Mouse (Mus musculus) left cerebral cortex, adult 6 months (tissue): ENCODE results near the gene Zc3h13. TPM values are rescaled to one million over a fixed set of nuclear protein-coding genes. Genes with fewer than 3 reads are reported as not detected.

ENCODE experiments used
- long read RNA-seq, 2 experiments: library from polyadenylated mRNA; unstranded; transcript quantifications; one replicate each; pipeline ENCODE4 v2.0.0; 2019 to 2020
- polyA plus RNA-seq: library from polyadenylated mRNA; unstranded; fragments of <200 nt; fragmentation: Nextera tagmentation; gene quantifications from 2 replicates; pipeline ENCODE4 v1.2.3, GENCODE M21; 2021

The Zc3h13 gene
- polyA plus RNA-seq: 21.6 and 23.0 TPM in 2 replicates
- long read RNA-seq, experiment 1, partial matches to known transcripts: 39 of 45 reads
- long read RNA-seq, experiment 1, other reads (novel, unspliced or antisense): 6 of 45 reads
- long read RNA-seq, experiment 2, partial matches to known transcripts: 79 of 90 reads
- long read RNA-seq, experiment 2, other reads (novel, unspliced or antisense): 11 of 90 reads

DNA sequence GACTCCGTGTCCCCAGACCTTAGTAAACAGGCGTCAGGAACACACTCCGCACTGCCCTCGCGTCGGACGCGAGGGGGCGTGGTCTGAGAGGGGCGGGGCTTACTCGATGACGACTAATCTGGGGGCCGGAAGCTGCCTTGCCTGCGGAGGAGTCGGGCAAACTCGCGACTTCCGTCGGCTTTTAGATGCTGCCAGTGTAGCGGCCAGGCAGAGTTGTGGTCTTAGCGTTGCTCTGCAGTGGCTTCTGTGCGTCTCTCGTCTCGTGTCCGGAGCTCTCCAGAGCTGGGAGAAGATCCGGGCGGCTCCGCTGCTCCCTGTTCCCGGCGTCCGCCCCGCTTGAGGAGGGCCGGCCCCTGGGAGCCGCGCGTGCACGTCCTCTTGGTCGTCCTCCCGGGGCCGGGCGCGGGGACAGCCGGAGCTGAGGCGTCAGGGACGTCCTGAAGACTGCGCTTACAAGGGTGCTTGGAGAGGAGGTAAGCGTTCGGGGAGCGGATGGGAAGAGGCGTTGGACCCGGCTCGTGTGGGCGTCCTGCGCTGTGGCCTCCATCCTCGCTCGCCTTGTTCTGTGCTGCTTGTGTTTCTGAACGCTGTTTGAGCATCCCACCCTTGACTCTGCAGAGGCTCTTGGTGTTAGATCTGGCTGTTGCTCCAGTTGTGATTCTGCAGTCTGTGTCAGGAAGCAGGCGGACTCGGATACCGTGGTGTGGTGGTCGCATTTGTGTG lies at the start of gene Zc3h13:
Gene Zc3h13, plus strand, starts transcription at position 181 of the 723 bp plus-strand sequence.

DNA sequence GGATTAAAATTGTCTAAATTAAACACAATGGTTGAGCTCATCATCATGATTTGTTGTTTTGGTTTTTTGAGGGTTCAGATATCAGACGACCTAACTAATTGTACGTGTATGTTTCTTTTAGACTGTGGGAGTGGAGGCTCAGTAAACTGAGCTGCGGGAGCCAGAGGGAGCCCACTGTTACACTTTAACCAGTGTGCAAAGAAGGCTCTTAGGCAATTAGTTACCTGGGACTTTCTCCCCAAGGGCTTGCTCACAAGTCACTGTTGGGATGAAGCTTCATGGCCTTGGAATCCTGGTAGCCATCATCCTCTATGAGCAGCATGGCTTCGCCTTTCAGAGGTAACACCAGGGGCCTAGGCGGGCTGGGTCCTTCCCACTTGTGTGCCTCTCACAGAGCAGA lies 42.1 kb upstream of the Zc3h13 start, which contains the start of gene Cpb2:
Gene Cpb2, plus strand, starts transcription at position 201 of the 400 bp plus-strand sequence.

Other genes with a start within 250 kb of the Zc3h13 start
- not detected in 2 replicates for gene Lrrc63, start 153.5 kb upstream of the Zc3h13 start, polyA plus RNA-seq
- 5.4 and 5.9 TPM in 2 replicates for gene Lcp1, start 153.3 kb upstream of the Zc3h13 start, polyA plus RNA-seq
- not detected in 2 replicates for gene Cpb2, start 42.1 kb upstream of the Zc3h13 start, polyA plus RNA-seq
- 0.98 and 1.5 TPM in 2 replicates for gene Siah3, start 171.6 kb downstream of the Zc3h13 start, polyA plus RNA-seq